Mouse (Mus musculus) brain, embryonic 18.5 days (tissue): ENCODE data around the gene Tmbim6.
A peak's percentile ranks its signal among the peaks of the same experiment; 100 is the strongest.

ENCODE experiments used
- DNase-seq: peaks from one replicate; pipeline ENCODE4 v3.0.0-alpha.2; 2012; ENCODE audit warnings: low read depth, low spot score

Tmbim6 gene

DNA sequence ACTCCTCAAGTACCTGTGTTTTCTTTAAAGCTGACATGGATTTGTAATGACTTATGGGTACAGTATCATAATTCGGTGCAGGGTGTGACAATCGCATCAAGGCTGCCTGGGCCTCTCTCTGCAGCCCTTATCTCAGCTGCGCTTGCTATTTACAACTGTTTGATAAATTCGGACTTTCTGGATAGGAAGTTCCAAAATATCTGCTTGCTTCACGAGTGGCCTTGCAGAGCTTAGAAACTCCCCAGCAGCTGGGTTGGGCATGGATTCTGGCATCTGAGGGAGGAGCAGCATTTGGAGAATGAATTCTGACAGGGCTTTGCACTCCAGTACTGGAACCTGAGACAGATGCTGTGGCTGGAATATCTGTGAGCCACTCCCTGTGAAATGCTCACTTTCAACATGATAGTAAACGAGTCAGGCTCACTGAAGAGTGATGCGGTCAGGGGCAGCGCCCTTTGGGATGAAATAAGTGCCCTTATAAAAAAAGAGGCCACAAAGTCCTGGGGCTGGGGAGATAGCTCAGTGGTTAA lies 57.1 kb downstream of the Tmbim6 start:
- no peak for DNase-seq

GRCm38 (mm10) chr15:99453153-99453900 lies 60.6 kb downstream of the Tmbim6 start:
- DNase-seq, result no peak

GRCm38 (mm10) chr15:99454585-99455279 lies 62.0 kb downstream of the Tmbim6 start:
- DNase-seq, result no peak

DNA sequence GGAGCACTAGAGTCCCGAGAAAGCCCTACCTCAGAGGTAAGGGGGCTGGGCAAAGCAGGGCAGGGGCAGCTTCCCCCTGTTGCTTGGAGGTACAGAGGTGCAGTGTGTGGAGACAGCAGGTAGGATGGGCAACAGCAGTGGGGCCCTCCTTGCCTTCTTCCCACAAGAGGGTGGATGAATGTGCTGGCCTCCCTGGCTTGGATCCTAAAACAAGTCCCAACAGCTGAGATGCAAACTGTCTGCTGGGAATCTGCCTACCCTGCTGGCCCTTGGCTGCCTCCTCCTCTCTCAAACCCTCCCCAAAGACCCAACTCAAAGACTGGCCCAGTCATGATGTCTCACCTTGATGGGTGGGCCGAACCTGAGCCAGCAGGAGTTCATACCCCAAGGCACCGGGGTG lies 62.7 kb downstream of the Tmbim6 start:
- DNase-seq, result no peak

- no peak for DNase-seq
Measured at GRCm38 (mm10) chr15:99456338-99456962, 63.8 kb downstream of the Tmbim6 start.

- DNase-seq, result peak; percentile 37
Measured at GRCm38 (mm10) chr15:99456963-99457605, 64.4 kb downstream of the Tmbim6 start.

- peak; percentile 84 for DNase-seq
Measured at GRCm38 (mm10) chr15:99457606-99458401, 65.1 kb downstream of the Tmbim6 start, which contains the start of gene Nckap5l. TSS of gene Nckap5l (minus strand) at chr15:99457748.
